Mouse (Mus musculus): ENCODE data around the gene Mtmr3. TPM values are rescaled to one million over a fixed set of nuclear protein-coding genes. Genes with fewer than 3 reads are reported as not detected.

The Mtmr3 gene
- polyA plus RNA-seq, 1 experiment: 35.3 TPM

- Histone ChIP-seq H3K27ac (ENCODE audit: insufficient read depth, low read length) (no peak overlapping the region), H3K4me3 (ENCODE audit: extremely low read depth, insufficient read depth, insufficient read length) (no peak overlapping the region), H3K36me3 (ENCODE audit: control insufficient read depth, insufficient read depth, low read length) (no peaks in the 10 kb centered on the region), H3K4me1 (ENCODE audit: control insufficient read depth, insufficient read depth, insufficient read length) (no peaks in the 10 kb centered on the region), H3K27me3 (ENCODE audit: control insufficient read depth, insufficient read depth, low read length) (no peaks in the 10 kb centered on the region)
- WGBS: 76% methylated on average over 7 of the region's 7 CpGs
- DNase-seq (ENCODE audit: low read depth in 1 of 2, low spot score in 2 of 2): no peak
- TF ChIP-seq CTCF (IDR thresholded peaks at IDR 0.05; ENCODE audit: extremely low read depth, insufficient read depth, insufficient read length, insufficient replicate concordance): no peak
- no peak for TF ChIP-seq POLR2A (IDR thresholded peaks at IDR 0.05; ENCODE audit: low read depth, low read length)
Measured at GRCm38 (mm10) chr11:4472464-4473179, 122.0 kb downstream of the Mtmr3 start.

GRCm38 (mm10) chr11:4471734-4472133 lies 122.9 kb downstream of the Mtmr3 start:
- H3K4me3 ChIP-seq (ENCODE audit: extremely low read depth, insufficient read depth, insufficient read length): no peak overlapping the region

GRCm38 (mm10) chr11:4471251-4471650 lies 123.4 kb downstream of the Mtmr3 start:
- H3K27me3 ChIP-seq (ENCODE audit: control insufficient read depth, insufficient read depth, low read length): no peaks in the 10 kb centered on the region
- no peak for TF ChIP-seq POLR2A (IDR thresholded peaks at IDR 0.05; ENCODE audit: low read depth, low read length)
- TF ChIP-seq CTCF (IDR thresholded peaks at IDR 0.05; ENCODE audit: extremely low read depth, insufficient read depth, insufficient read length, insufficient replicate concordance): no peak
- H3K27ac ChIP-seq (ENCODE audit: insufficient read depth, low read length): no peak overlapping the region
- no peak for DNase-seq (ENCODE audit: low read depth in 1 of 2, low spot score in 2 of 2)
- H3K4me3 ChIP-seq (ENCODE audit: extremely low read depth, insufficient read depth, insufficient read length): no peak overlapping the region
- H3K4me1 ChIP-seq (ENCODE audit: control insufficient read depth, insufficient read depth, insufficient read length): no peaks in the 10 kb centered on the region
- H3K36me3 ChIP-seq (ENCODE audit: control insufficient read depth, insufficient read depth, low read length): no peaks in the 10 kb centered on the region

More at GRCm38 (mm10) chr11:4471734-4472133, 122.9 kb downstream of the Mtmr3 start:
- Histone ChIP-seq H3K27ac (ENCODE audit: insufficient read depth, low read length) (no peak overlapping the region), H3K27me3 (ENCODE audit: control insufficient read depth, insufficient read depth, low read length) (no peaks in the 10 kb centered on the region), H3K4me1 (ENCODE audit: control insufficient read depth, insufficient read depth, insufficient read length) (no peaks in the 10 kb centered on the region), H3K36me3 (ENCODE audit: control insufficient read depth, insufficient read depth, low read length) (no peaks in the 10 kb centered on the region)
- no peak for TF ChIP-seq POLR2A (IDR thresholded peaks at IDR 0.05; ENCODE audit: low read depth, low read length)
- no peak for TF ChIP-seq CTCF (IDR thresholded peaks at IDR 0.05; ENCODE audit: extremely low read depth, insufficient read depth, insufficient read length, insufficient replicate concordance)
- 88% methylated on average over 5 of the region's 5 CpGs for WGBS
- DNase-seq (ENCODE audit: low read depth in 1 of 2, low spot score in 2 of 2): no peak

- Histone ChIP-seq H3K27me3 (ENCODE audit: control insufficient read depth, insufficient read depth, low read length) (no peaks in the 10 kb centered on the region), H3K27ac (ENCODE audit: insufficient read depth, low read length) (no peak overlapping the region), H3K4me3 (ENCODE audit: extremely low read depth, insufficient read depth, insufficient read length) (no peak overlapping the region), H3K36me3 (ENCODE audit: control insufficient read depth, insufficient read depth, low read length) (no peaks in the 10 kb centered on the region), H3K4me1 (ENCODE audit: control insufficient read depth, insufficient read depth, insufficient read length) (no peaks in the 10 kb centered on the region)
- DNase-seq (ENCODE audit: low read depth in 1 of 2, low spot score in 2 of 2): no peak
- WGBS: 89% methylated on average over 5 of the region's 5 CpGs
- TF ChIP-seq POLR2A (IDR thresholded peaks at IDR 0.05; ENCODE audit: low read depth, low read length) (no peak), CTCF (IDR thresholded peaks at IDR 0.05; ENCODE audit: extremely low read depth, insufficient read depth, insufficient read length, insufficient replicate concordance) (no peak)
Measured at GRCm38 (mm10) chr11:4469091-4469490, 125.6 kb downstream of the Mtmr3 start.

GRCm38 (mm10) chr11:4467436-4467835 lies 127.2 kb downstream of the Mtmr3 start:
- WGBS: 92% methylated on average over 1 of the region's 1 CpGs
- H3K4me1 ChIP-seq (ENCODE audit: control insufficient read depth, insufficient read depth, insufficient read length): no peaks in the 10 kb centered on the region
- H3K4me3 ChIP-seq (ENCODE audit: extremely low read depth, insufficient read depth, insufficient read length): no peak overlapping the region
- no peaks in the 10 kb centered on the region for H3K36me3 ChIP-seq (ENCODE audit: control insufficient read depth, insufficient read depth, low read length)
- no peaks in the 10 kb centered on the region for H3K27me3 ChIP-seq (ENCODE audit: control insufficient read depth, insufficient read depth, low read length)
- TF ChIP-seq CTCF (IDR thresholded peaks at IDR 0.05; ENCODE audit: extremely low read depth, insufficient read depth, insufficient read length, insufficient replicate concordance) (no peak), POLR2A (IDR thresholded peaks at IDR 0.05; ENCODE audit: low read depth, low read length) (no peak)
- no peak for DNase-seq (ENCODE audit: low read depth in 1 of 2, low spot score in 2 of 2)
- H3K27ac ChIP-seq (ENCODE audit: insufficient read depth, low read length): no peak overlapping the region

GRCm38 (mm10) chr11:4466191-4466590 lies 128.5 kb downstream of the Mtmr3 start:
- Histone ChIP-seq H3K27me3 (ENCODE audit: control insufficient read depth, insufficient read depth, low read length) (no peaks in the 10 kb centered on the region), H3K36me3 (ENCODE audit: control insufficient read depth, insufficient read depth, low read length) (no peaks in the 10 kb centered on the region), H3K4me3 (ENCODE audit: extremely low read depth, insufficient read depth, insufficient read length) (no peak overlapping the region), H3K27ac (ENCODE audit: insufficient read depth, low read length) (no peak overlapping the region), H3K4me1 (ENCODE audit: control insufficient read depth, insufficient read depth, insufficient read length) (no peaks in the 10 kb centered on the region)
- 79% methylated on average over 4 of the region's 4 CpGs for WGBS
- DNase-seq (ENCODE audit: low read depth in 1 of 2, low spot score in 2 of 2): no peak
- no peak for TF ChIP-seq POLR2A (IDR thresholded peaks at IDR 0.05; ENCODE audit: low read depth, low read length)
- no peak for TF ChIP-seq CTCF (IDR thresholded peaks at IDR 0.05; ENCODE audit: extremely low read depth, insufficient read depth, insufficient read length, insufficient replicate concordance)

- no peak overlapping the region for H3K4me3 ChIP-seq (ENCODE audit: extremely low read depth, insufficient read depth, insufficient read length)
Measured at GRCm38 (mm10) chr11:4464616-4465015, 130.0 kb downstream of the Mtmr3 start.

More at GRCm38 (mm10) chr11:4464616-4465015, 130.0 kb downstream of the Mtmr3 start:
- DNase-seq (ENCODE audit: low read depth in 1 of 2, low spot score in 2 of 2): no peak
- no peak overlapping the region for H3K27ac ChIP-seq (ENCODE audit: insufficient read depth, low read length)
- WGBS: 95% methylated on average over 4 of the region's 4 CpGs
- no peaks in the 10 kb centered on the region for H3K36me3 ChIP-seq (ENCODE audit: control insufficient read depth, insufficient read depth, low read length)
- TF ChIP-seq POLR2A (IDR thresholded peaks at IDR 0.05; ENCODE audit: low read depth, low read length) (no peak), CTCF (IDR thresholded peaks at IDR 0.05; ENCODE audit: extremely low read depth, insufficient read depth, insufficient read length, insufficient replicate concordance) (no peak)
- H3K4me1 ChIP-seq (ENCODE audit: control insufficient read depth, insufficient read depth, insufficient read length): peaks cover 5% of the 10 kb centered on the region; the same call in 1 of the 2 replicates
- H3K27me3 ChIP-seq (ENCODE audit: control insufficient read depth, insufficient read depth, low read length): no peaks in the 10 kb centered on the region
